Mouse (Mus musculus) myocyte (in vitro differentiated cells): ENCODE data around the gene Slc44a5. TPM values are rescaled to one million over a fixed set of nuclear protein-coding genes. Genes with fewer than 3 reads are reported as not detected.

Source experiments
- H3K27me3 ChIP-seq: one replicate; pipeline ENCODE4 v1.6.1; 2011; ENCODE audit not compliant: control insufficient read depth, insufficient read depth, insufficient read length
- H3K36me3 ChIP-seq: one replicate; pipeline ENCODE4 v1.6.1; 2011; ENCODE audit not compliant: control insufficient read depth, insufficient read depth
- H3K4me2 ChIP-seq: one replicate; pipeline ENCODE4 v1.6.1; 2011; ENCODE audit warnings: low read depth, control low read depth
- H3K4me3 ChIP-seq: one replicate; pipeline ENCODE4 v1.5.1; 2011; ENCODE audit warnings: mild to moderate bottlenecking, control low read depth, moderate library complexity
- H3K79me2 ChIP-seq: one replicate; pipeline ENCODE4 v1.6.1; 2011; ENCODE audit not compliant: control insufficient read depth, insufficient read depth
- H3ac ChIP-seq: one replicate; pipeline ENCODE4 v1.6.1; 2011; ENCODE audit not compliant: control insufficient read depth, insufficient read length
- CEBPB ChIP-seq: IDR thresholded peaks from 2 replicates; pipeline ENCODE4 v1.6.1; 2011; ENCODE audit warnings: mild to moderate bottlenecking, moderate library complexity; ENCODE audit not compliant: poor library complexity, insufficient read depth, severe bottlenecking
- E2F4 ChIP-seq: IDR thresholded peaks from one replicate; pipeline ENCODE4 v1.6.1; 2011; ENCODE audit warnings: mild to moderate bottlenecking, control low read depth, moderate library complexity; ENCODE audit not compliant: insufficient read depth
- MAX ChIP-seq: IDR thresholded peaks from one replicate; pipeline ENCODE4 v1.6.1; 2011; ENCODE audit warnings: low read depth, mild to moderate bottlenecking, control low read depth
- MYOD1 ChIP-seq, 3 experiments: IDR thresholded peaks; one replicate each; pipeline ENCODE4 v1.6.1; 2011; ENCODE audit warnings: control low read depth in 2 of 3, low read depth in 2 of 3, mild to moderate bottlenecking in 2 of 3, moderate library complexity in 1 of 3; ENCODE audit not compliant: insufficient read length in 2 of 3, control insufficient read depth in 1 of 3
- MYOG ChIP-seq, 3 experiments: IDR thresholded peaks; one replicate each; pipeline ENCODE4 v1.6.1; 2011; ENCODE audit warnings: control low read depth in 2 of 3, low read depth in 2 of 3, mild to moderate bottlenecking in 2 of 3; ENCODE audit not compliant: insufficient read length in 2 of 3, control insufficient read depth in 1 of 3, insufficient read depth in 1 of 3
- POLR2A ChIP-seq: IDR thresholded peaks from one replicate; pipeline ENCODE4 v1.6.1; 2011; ENCODE audit warnings: low read depth, mild to moderate bottlenecking, control low read depth, moderate library complexity; ENCODE audit not compliant: insufficient read length
- POLR2AphosphoS2 ChIP-seq: IDR thresholded peaks from one replicate; pipeline ENCODE4 v1.6.1; 2011; ENCODE audit warnings: low read depth, control low read depth; ENCODE audit not compliant: insufficient read length
- REST ChIP-seq: IDR thresholded peaks from one replicate; pipeline ENCODE4 v1.6.1; 2011; ENCODE audit warnings: mild to moderate bottlenecking, control low read depth, moderate library complexity; ENCODE audit not compliant: insufficient read depth, insufficient read length
- SRF ChIP-seq: IDR thresholded peaks from one replicate; pipeline ENCODE4 v1.6.1; 2011; ENCODE audit warnings: low read depth; ENCODE audit not compliant: control insufficient read depth, insufficient read length
- TCF12 ChIP-seq: IDR thresholded peaks from one replicate; pipeline ENCODE4 v1.6.1; 2011; ENCODE audit warnings: mild to moderate bottlenecking, control low read depth; ENCODE audit not compliant: poor library complexity, insufficient read depth, severe bottlenecking
- TCF3 ChIP-seq: IDR thresholded peaks from one replicate; pipeline ENCODE4 v1.6.1; 2011; ENCODE audit warnings: low read depth, control low read depth; ENCODE audit not compliant: insufficient read length
- USF1 ChIP-seq: IDR thresholded peaks from one replicate; pipeline ENCODE4 v1.6.1; 2011; ENCODE audit warnings: low read depth, mild to moderate bottlenecking, control low read depth, moderate library complexity
- polyA plus RNA-seq: library from polyadenylated mRNA; unstranded; fragments of >200 nt; fragmentation: generic; extraction: Trizol; gene quantifications from one replicate; pipeline ENCODE4 v1.2.1, GENCODE M21; 2012; ENCODE audit warnings: missing spikeins

Slc44a5 gene
- polyA plus RNA-seq, 1 experiment: not detected

DNA sequence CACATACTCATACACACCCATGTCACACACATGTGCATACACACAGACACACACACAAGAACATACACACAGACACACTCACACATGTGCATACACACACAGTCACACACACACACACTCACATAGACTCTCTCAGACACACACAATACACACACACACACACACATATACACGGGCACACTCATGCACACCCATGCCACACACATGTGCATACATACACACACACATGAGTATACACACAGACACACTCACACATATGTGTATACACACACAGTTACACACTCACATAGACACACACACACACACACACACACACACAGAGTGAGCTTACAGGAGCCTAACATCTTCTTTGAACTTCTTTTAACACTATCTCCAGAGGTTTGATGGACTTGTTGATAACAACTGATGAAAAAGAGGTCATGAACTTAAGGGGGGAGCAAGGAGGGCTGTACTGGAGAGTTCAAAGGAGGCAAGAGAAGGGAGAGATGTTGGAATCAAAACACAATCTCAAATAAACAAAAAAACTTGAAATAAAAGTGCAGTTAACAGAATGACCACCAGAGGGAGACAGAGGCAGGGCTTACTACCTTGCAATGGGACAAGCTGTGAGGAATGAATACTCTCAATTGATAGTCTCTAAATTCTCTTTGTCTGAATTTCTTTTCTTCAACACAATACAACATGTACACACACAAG lies 14.1 kb upstream of the Slc44a5 start:
- Histone ChIP-seq H3K79me2 (no peaks in the 10 kb centered on the region), H3K4me2 (no peak overlapping the region), H3K36me3 (no peaks in the 10 kb centered on the region), H3ac (no peak overlapping the region), H3K4me3 (no peak overlapping the region), H3K27me3 (no peaks in the 10 kb centered on the region)
- TF ChIP-seq MYOG (IDR thresholded peaks at IDR 0.05; ENCODE audit: control insufficient read depth in 1 of 3, insufficient read depth in 1 of 3, insufficient read length in 2 of 3, low read depth in 2 of 3): no peak
- TF ChIP-seq E2F4: no peak
- TF ChIP-seq TCF3: no peak
- no peak for TF ChIP-seq MAX
- no peak for TF ChIP-seq TCF12
- TF ChIP-seq POLR2AphosphoS2: no peak
- TF ChIP-seq USF1: no peak

- Histone ChIP-seq H3ac (no peak overlapping the region), H3K36me3 (no peaks in the 10 kb centered on the region), H3K4me3 (no peak overlapping the region), H3K79me2 (no peaks in the 10 kb centered on the region), H3K27me3 (no peaks in the 10 kb centered on the region), H3K4me2 (no peak overlapping the region)
- TF ChIP-seq MAX: no peak
- no peak for TF ChIP-seq SRF
These were observed 13.5 kb upstream of the Slc44a5 start for GRCm38 (mm10) chr3:153959731-153960207.

GRCm38 (mm10) chr3:153960884-153961283 lies 12.4 kb upstream of the Slc44a5 start:
- TF ChIP-seq E2F4 (no peak), MYOD1 (IDR thresholded peaks at IDR 0.05; ENCODE audit: control insufficient read depth in 1 of 3, insufficient read length in 2 of 3, low read depth in 2 of 3) (no peak), TCF3 (no peak), POLR2AphosphoS2 (no peak), MAX (no peak), POLR2A (no peak), SRF (no peak), USF1 (no peak)
- no peak overlapping the region for H3K4me3 ChIP-seq

DNA sequence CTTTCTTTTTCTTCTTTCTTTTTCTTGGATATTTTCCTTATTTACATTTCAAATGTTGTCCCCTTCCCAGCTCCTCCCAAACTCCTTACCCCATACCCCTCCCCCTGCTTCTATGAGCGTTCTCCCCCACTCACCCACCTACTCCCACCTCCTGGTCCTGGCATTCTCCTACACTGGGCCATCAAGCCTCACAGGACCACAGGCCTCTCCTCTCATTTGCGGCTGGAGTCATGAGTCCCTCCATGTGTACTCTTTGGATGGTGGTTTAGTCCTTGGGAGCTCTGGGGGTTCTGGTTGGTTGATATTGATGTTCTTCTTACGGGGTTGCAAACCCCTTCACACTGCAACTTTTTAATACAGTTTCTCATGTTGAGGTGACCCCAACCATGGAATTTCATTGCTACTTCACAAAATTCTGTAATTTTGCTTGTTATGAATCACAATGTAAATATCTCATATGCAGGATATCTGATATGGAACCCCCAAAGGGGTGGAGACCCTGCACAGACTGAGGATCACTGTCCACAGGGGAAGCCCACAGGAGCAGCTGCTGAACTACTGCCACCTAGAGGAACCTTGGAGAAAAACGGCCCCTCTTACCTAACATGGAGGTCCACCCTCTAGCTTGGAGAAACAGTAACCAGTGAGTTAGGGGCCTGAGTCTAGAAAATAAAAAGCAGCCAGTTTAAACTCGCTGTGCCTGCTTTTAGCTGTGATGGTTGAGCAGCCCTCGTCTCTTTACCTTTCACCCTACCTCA lies 11.4 kb upstream of the Slc44a5 start:
- Histone ChIP-seq H3K36me3 (no peaks in the 10 kb centered on the region), H3K4me2 (no peak overlapping the region), H3K79me2 (no peaks in the 10 kb centered on the region), H3ac (no peak overlapping the region), H3K27me3 (no peaks in the 10 kb centered on the region), H3K4me3 (no peak overlapping the region)
- TF ChIP-seq USF1 (no peak), TCF3 (no peak), MAX (no peak), POLR2A (no peak), POLR2AphosphoS2 (no peak), REST (no peak), SRF (no peak), MYOD1 (IDR thresholded peaks at IDR 0.05; ENCODE audit: control insufficient read depth in 1 of 3, insufficient read length in 2 of 3, low read depth in 2 of 3) (no peak), E2F4 (no peak), CEBPB (no peak), MYOG (IDR thresholded peaks at IDR 0.05; ENCODE audit: control insufficient read depth in 1 of 3, insufficient read depth in 1 of 3, insufficient read length in 2 of 3, low read depth in 2 of 3) (no peak)

More at GRCm38 (mm10) chr3:153960884-153961283, 12.4 kb upstream of the Slc44a5 start:
- Histone ChIP-seq H3K4me2 (no peak overlapping the region), H3K79me2 (no peaks in the 10 kb centered on the region), H3ac (no peak overlapping the region), H3K36me3 (no peaks in the 10 kb centered on the region), H3K27me3 (no peaks in the 10 kb centered on the region)

- Histone ChIP-seq H3K79me2 (no peaks in the 10 kb centered on the region), H3K27me3 (no peaks in the 10 kb centered on the region), H3K4me3 (no peak overlapping the region), H3K4me2 (no peak overlapping the region), H3ac (no peak overlapping the region), H3K36me3 (no peaks in the 10 kb centered on the region)
- TF ChIP-seq REST (no peak), MYOD1 (IDR thresholded peaks at IDR 0.05; ENCODE audit: control insufficient read depth in 1 of 3, insufficient read length in 2 of 3, low read depth in 2 of 3) (no peak), POLR2AphosphoS2 (no peak), E2F4 (no peak), CEBPB (no peak), MAX (no peak), SRF (no peak), POLR2A (no peak), TCF3 (no peak), USF1 (no peak)
These were observed 5.8 kb upstream of the Slc44a5 start for GRCm38 (mm10) chr3:153967447-153967846.
